Mouse (Mus musculus): ENCODE measurements at regions not wholly inside any gene's neighbourhood (a gene's known extent, or its start where the extent isn't known, plus 50 kb on each side); places are given as distances from the start of the nearest gene placed in this dataset.
"Not testable (repeated sequence)": the region's sequence is repeated elsewhere in the genome, so short reads cannot be mapped to it uniquely, and the experiment has no call there.

DNA sequence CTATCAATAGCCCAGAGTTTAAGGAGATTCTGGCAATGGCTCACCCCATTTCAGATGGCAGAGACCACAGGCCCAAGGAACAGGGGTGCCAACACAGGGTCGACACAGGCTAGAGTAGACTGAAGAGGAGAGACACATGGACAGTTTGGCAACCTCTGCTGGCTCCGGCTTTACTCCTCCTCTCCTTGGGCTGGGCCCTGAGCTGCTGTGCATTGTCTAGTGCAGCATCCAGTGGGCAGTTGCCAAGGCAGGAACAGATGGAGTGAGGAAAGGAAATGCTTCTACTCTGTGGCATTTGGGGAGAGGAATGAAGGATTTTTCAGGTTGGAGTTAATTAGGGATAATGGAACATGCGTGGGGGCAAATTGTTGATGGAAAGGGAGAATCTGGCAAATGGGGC lies 151.0 kb upstream of the 1700012A03Rik start:
- peak in 1 of 2 experiments; percentile 40 for DNase-seq (ENCODE audit: low spot score in 2 of 2)

DNA sequence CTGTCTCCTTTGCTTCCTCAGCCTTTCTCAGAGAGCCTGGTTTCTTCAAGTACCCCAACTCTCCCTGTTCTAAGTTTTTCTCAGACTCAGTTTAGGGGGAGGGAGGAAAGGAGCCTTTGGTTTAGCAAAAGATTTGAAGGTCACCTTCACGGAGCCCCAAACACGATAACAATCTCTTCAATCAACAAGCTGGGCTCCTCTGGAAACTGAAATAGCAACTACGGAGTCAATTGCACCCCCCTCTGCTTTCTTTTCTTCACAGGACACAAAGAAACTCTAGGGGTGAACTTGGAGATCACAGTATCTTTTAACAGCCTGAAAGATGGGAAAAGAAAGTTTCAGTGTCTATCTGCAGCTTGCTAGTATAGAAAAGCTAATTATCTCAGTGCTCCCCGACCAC lies 151.4 kb upstream of the 1700012A03Rik start:
- DNase-seq (ENCODE audit: low spot score in 2 of 2), result no peak

DNA sequence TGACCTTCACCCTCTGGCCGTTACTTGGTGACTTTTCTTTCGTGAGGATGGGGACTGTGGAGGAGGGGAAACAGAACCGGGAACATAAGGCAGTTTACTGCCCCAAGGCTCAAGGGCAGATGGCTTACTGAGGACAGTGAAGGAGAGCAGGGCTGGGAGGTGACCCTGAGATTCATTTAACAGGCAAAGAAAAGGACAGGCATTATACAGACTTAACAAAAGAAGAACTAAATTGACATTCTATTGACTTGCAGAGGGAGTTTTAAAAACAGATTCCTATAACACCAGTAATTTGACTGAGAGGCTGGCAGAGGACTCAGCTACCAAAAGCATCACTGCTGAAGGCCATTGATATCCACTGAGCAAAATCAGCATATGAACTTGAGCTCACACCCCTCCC lies 153.0 kb upstream of the 1700012A03Rik start:
- no peak for DNase-seq (ENCODE audit: low spot score in 2 of 2)

DNA sequence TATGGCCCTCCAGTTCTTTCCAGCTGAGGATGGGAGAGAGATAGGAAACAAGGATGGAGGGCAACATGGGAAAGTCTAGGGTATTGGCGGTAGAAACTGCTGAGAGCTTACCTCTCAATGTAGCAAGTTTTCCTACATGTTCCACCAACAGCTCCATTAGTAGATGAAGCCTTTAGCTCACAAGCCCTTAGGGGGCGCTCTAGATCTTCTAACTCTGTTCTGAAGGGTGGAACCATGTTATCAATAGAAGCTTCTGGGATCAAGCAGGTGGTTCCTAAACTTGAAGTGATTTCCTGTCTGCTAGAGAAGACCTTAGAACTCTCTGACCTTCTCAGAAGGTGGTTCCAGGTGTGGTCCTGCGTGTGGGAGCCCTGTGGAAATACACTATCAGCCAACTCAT lies 154.2 kb upstream of the 1700012A03Rik start:
- no peak for DNase-seq (ENCODE audit: low spot score in 2 of 2)

DNA sequence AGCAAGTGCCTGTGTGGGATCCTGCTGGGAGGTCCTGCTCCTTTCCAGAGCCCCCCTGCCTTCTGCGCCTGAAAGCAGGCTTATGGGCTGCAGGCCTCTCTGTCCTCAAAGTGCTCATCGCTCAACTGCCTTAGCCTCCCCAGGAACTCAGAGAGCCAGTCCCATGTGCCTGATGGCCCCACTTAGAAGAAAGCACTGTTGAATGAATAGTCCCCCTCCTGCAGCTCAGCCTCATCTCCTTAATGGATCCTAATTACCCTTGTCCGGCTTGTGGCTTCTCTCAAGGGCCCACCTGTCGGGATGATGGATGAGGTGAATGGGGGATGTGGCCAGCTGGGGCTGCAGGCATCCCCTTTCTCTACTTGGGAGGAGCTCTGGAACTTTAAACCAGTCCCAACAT lies 163.1 kb upstream of the 1700012A03Rik start:
- DNase-seq (ENCODE audit: low spot score in 2 of 2), result no peak

DNA sequence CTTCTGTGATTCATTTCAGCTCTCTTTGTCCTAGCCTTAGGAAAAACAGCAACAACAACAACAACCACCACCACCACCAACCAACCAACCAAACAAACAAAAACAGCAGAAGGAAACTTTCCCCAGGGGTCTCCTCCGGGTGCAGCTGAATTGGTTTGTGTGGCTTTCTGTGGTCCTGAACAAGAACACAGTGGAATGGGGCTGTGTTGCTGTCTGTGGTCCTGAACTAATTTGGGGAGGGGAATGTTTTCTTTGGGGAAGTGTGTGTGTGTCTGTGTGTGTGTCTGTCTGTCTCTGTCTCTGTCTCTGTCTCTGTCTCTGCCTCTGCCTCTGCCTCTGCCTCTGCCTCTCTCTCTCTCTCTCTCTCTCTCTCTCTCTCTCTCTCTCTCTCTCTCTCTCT lies 164.8 kb upstream of the 1700012A03Rik start:
- DNase-seq (ENCODE audit: low spot score in 2 of 2), result not testable (repeated sequence)

DNA sequence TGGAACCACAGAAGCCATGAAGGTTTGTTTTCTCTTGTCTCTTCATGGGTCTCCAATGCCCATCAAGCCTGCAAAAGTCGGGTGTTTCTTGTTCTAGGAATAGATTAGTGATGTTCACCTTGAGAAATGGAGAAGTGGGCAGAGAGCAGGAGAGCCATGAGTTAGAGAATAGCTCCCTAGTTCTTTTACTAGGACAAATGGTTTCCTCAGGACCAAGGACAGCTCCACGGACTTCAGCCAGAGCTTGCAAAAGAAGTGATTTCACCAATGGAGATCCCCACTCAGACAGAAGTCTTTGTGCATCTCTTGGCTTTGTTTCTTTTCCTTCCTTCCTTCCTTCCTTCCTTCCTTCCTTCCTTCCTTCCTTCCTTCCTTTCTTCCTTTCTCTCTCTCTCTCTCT lies 166.3 kb upstream of the 1700012A03Rik start:
- DNase-seq (ENCODE audit: low spot score in 2 of 2), result no peak

DNA sequence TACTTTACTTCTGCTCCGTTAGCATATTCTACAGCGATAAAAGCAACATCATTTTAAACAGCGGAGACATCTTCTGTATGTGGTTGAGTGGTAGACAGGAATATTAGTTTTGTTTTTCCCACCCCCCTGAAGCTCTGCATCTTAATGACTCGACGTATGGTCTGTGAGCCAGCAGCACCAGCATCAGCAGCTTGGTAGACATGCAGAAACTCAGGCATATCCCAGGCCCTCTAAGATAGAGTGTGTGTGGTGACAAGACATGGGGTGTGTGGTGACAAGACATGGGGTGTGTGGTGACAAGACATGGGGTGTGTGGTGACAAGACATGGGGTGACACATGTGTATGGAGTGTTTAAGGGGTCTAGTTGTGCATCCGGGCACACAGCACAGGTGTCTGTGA lies 175.4 kb upstream of the 1700012A03Rik start:
- no peak for DNase-seq (ENCODE audit: low spot score in 2 of 2)

DNA sequence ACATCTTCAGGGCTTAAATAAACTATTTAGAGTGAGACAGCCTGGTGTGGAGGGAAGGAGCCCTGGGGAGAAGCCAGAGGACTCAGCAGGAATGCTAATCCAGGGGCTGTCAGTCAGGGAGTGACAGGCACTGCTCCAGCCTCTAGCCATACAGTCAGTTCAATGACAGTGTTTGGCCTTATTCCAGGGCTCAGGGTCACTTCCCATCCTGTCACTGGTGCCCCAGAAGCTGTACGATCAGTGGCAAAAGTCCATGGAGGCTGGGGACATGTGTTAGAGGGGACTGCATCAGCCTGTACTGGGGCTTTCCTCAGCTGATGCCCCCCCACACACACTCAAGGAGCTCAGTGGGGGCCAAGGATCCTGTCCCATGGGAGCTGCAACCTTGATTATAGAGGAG lies 176.1 kb upstream of the 1700012A03Rik start:
- DNase-seq (ENCODE audit: low spot score in 2 of 2), result no peak

DNA sequence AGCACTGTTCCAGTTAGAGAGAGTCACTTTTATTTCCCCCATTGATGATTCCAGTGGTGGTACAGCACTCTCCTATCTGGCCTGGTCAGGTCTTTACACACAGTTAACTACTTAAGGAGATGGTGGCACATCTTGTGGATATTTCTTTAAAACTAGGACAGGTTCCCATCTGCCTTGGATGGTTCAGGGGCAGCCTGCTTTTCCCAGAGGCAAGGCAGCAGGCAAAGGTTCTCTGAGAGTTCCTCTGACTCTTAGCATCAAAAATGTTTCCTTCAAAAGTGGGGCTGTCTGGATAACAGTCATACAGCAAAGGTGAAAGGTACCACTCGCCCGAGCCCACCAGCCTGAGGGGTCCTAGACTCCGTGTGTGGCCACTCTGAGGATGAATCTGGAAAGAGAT lies 178.3 kb upstream of the 1700012A03Rik start:
- DNase-seq (ENCODE audit: low spot score in 2 of 2), result no peak

DNA sequence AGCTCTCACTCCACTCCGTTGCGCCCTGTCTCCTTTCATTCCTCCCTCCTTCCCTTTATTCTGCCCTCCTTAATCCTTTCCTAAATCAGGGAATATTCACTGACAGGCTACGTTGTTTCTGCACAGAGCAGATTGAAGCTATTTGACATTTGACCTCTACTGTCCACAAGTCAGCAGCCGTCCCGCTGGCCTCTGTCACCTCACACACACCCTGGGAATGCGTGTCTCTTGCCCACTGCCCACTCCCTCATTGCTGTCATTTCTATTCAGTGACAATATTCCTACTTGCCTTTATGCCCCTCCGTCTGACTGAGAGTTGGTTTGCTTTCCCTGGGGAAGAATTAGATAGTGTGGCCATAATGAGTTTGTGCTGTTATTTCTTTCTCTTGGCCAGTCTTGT lies 188.1 kb upstream of the 1700012A03Rik start:
- no peak for DNase-seq (ENCODE audit: low spot score in 2 of 2)

DNA sequence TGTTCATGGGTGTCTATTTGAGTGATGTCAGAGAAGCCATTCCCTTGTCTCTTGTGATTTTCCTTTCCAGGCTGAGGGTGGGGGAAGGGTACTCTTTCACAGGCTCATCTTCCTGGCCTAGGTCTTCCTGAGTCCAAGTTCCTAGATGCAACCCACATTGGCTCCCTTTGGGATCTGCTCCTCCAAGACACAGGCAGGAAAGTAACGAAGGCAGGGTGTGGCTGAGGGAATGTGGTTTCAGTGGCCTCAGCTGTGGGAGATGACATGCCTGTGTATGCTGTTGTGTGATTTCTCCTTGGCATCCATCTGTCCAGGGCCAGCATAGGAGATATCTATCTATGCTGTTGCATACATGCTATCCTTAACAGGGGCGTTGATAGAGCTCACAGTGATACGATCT lies 190.4 kb upstream of the 1700012A03Rik start:
- no peak for DNase-seq (ENCODE audit: low spot score in 2 of 2)

DNA sequence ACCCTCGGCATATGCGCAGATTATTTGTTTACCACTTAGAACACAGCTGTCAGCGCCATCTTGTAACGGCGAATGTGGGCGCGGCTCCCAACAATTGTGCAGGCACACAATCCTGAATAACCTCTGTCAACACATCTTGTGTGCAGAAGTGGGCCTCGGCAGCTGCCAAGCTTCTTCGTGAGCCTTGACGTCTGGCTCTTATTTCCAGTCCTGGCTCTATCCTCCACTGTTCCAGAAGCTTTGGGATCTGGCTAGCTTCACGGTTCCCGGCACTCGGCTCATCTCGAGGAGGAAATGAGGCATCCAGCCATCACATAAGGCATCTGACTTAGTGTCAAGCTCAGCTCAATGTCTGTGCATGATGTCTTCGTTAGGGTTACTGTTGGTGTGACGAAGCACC lies 195.8 kb upstream of the 1700012A03Rik start:
- no peak for DNase-seq (ENCODE audit: low spot score in 2 of 2)

DNA sequence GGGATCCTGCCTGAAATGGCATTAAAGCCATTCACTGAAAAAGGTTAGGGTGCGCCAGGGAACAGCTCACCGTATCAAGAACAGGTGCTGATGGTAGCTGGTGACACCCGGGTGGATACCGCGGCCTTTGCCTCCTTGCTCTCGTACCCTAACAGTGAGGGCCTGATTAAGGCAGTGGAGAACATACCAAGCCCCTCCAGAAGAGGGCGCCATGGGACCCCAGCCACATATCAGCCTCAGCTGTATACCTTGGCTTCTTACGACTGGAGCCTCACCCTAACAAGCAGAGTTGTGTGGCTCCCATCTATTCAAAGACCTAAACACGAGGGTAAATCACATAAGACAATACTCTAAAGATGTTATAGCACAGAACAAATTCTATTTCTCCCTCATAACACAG lies 203.7 kb upstream of the 1700012A03Rik start:
- DNase-seq (ENCODE audit: low spot score in 2 of 2), result no peak

DNA sequence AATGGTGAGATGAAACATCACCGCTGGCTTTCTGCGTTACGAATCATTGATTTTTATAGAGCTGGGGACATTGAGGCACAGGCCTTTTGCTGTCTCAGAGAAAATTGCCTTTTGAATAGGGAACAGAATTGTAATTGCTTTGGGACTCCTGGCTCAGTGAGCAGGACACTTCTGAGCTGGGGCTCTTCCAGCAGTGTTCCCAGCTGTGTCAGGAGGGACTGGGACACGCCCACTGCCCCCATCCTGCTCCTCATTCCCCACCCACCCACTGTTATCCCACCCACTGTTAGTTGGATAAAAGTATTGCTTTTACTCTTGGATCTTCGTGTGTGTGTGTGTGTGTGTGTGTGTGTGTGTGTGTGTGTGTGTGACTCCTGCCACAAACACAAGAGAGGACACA lies 204.4 kb upstream of the 1700012A03Rik start:
- DNase-seq (ENCODE audit: low spot score in 2 of 2), result no peak

DNA sequence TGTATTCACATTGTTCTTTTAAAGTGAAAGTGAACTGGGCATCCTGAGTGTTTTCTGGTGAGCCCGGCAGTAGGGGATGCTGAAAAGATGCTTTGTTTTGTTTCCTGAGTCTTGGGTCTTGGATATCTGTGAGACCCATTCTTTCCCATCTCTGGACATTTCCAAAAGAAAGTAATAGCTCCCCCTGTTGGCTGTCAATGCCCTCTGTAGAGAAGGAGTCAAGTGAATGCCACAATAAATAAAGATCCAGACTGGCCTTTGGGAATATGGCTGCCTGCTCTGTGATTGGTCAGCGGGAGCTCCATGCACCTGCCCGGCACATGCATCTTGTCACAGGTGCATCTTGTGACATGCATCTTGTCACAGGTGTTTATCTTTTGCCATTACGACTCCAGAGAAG lies 209.4 kb upstream of the 1700012A03Rik start:
- DNase-seq (ENCODE audit: low spot score in 2 of 2), result no peak

DNA sequence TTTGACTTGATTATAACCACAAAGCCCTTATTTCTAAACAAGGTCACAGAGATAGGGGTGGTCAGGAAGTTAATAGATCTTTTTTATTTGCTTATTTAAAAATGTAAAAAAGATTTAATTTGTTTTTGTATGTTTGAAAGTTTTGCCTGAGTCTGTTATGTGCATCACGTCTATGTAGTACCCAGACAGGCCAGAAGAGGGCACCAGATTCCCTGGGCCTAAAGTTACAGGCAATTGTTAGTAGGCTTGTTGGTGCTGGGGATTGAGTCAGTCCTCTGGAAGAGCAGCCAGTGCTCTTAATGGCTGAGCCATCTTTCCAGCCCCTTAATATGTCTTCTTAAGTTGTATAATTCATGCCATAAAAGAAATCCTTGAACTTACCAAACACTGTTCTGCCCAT lies 211.5 kb upstream of the 1700012A03Rik start:
- no peak for DNase-seq (ENCODE audit: low spot score in 2 of 2)

DNA sequence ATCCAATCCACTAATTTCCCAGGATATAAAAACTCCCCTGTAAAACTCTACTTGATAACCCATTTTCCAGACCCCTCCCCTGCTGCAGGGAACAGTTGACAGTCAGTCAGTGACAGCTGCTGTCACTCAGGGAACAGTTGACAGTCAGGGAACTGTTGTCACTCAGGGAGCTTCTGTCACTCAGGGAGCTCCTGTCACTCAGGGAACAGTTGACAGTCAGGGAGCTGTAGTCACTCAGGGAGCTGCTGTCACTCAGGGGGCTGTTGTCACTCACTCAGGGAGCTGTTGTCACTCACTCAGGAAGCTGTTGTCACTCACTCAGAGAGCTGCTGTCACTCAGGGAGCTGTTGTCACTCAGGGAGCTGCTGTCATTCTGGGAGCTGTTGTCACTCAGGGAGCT lies 214.3 kb upstream of the 1700012A03Rik start:
- DNase-seq (ENCODE audit: low spot score in 2 of 2), result no peak

DNA sequence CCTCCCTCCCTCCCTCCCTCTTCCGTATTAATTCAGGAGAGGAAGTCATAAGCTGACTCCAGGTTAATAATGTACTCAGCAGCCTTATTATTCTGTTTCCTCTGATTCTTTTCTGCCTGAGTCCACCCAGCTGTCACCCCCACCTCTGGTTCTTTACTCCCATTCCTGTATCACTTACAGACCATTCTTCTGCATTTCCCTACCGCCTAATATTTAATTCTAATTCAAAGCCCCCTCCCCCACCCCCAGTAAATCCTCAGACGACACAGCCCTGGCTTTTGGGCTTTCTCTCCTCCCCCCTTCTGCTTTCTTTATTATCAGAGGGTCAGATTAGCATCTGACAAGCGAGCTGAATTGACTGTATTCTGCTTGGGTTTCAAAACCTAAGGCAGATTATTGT lies 215.5 kb upstream of the 1700012A03Rik start:
- DNase-seq (ENCODE audit: low spot score in 2 of 2), result no peak

DNA sequence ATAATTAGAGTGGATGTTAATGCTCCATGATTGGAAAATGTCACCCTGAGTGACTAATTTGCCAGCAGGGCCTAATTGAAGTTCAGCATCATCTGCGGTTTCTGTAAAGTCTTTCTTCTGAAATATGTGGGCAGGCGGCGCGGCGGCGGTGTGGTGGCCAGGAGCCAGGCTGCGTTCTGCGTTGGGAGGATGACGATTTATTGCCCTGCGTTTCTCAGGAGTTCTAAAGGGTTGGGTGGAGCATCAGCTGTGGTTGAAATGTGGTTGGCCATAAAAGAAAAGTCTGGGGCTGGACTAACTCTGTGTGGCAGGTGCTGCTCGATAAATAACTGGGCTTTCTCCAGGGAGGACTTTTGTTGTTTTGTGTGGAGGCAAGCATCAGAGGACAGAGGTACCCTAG lies 219.4 kb upstream of the 1700012A03Rik start:
- peak in 1 of 2 experiments; percentile 26 for DNase-seq (ENCODE audit: low spot score in 2 of 2)

DNA sequence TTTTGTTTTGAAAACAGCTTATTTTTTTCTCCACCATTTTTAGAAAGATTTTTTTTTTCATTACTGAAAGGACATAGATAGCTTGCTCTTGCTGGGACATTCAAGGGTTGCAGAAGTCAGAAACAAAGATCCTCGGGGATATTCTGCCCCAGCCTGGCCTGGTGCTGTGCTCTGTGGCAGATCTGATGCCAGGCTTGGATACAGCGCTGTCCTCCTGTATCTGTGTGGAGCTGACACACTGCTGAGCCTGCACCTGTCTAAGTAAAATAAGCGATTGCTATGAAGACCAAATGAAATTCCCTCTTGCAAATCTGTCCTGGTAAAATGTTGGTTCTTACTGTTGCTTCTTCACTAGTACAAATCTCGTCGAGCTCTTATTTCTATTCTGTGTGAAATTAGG lies 226.4 kb upstream of the 1700012A03Rik start:
- DNase-seq (ENCODE audit: low spot score in 2 of 2), result no peak

DNA sequence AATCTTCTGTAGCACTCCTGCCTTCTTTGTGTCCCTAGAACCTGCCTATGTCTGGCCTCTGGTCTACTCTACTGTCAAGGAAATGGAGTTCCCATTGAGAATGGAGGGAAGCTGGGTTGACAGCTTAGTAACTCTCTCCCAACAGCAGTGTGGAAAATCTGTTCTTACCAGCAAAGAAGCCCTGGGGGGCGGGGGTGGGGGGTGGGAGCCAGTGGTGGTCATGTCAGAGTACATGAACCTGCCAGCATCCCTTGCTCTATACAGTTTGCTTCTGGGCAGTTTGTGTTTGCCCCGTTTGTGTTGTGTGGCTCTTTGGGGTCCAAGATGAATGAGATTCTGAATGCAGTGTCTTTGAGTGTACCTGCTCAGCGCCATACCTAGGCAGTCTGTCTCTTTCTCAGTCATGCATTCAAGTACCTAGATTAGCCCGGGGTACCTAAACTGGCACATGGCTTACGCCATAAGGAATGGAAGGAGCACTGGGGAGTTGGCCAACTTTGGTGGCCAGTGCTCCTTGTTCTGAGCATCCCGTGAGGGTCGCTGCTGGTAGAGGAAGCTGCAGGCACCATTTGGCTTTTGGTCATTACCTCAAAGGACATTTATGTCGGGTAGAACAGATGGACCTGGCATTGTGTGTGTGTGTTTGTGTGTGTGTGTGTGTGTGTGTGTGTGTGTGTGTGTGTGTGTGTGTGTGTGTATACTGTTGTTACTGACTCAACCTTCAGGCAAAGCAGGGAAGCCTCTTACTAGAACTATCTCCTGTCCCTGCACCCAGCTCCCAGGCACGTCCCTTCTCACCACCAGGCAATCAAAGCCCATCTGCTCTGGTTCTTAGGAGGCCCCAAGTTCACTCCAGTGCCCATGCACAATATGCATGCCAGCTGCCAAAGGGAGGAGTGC lies 227.6 kb upstream of the 1700012A03Rik start:
- no peak for DNase-seq (ENCODE audit: low spot score in 2 of 2)

DNA sequence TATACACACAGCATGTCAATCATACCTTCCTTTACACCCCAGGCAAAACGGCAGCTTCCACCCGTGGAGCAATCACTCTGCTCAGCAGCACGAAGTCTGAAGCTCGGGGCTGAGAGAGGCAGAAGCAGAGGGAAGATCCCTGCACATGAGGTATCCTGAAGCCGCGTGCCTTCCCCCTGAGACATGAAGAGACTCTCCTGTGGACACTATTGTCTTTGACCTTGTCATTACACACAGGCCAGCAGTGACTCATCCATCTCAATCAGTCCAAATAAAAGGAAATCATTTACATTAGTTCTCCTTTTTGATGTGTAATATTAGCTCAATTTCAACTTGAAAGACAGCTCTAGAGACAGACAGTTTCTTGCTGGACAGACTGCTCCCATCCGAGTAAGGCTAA lies 228.4 kb upstream of the 1700012A03Rik start:
- DNase-seq (ENCODE audit: low spot score in 2 of 2), result no peak

DNA sequence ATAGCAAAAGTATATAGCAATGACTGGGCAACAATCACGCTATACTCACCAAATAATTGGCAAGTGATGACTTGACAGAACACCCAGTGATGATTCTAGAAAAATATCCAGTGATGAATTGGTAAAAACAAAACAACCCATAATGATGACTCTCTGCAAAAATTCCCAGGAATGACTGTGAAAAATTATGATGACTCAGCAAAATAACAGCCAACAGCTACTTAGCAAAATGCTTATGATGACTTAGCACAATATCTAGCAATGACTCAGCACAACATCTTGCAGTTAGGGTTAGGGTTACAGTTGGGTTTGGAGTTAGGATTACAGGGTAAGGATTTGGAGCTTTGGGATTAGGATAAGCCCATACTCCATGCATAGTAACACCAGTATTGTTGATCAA lies 232.4 kb upstream of the 1700012A03Rik start:
- DNase-seq (ENCODE audit: low spot score in 2 of 2), result no peak

All from cerebellum, postnatal 4 days (tissue).